Mouse (Mus musculus) layer of hippocampus, postnatal 14 days (tissue): ENCODE results near the gene Ypel4. TPM values are rescaled to one million over a fixed set of nuclear protein-coding genes. Genes with fewer than 3 reads are reported as not detected.
A peak's percentile ranks its signal among the peaks of the same experiment; 100 is the strongest.

ENCODE experiments used
- DNase-seq, 2 experiments: peaks; one replicate each; pipeline ENCODE4 v3.0.0; 2021 to 2022; ENCODE audit warnings: low spot score in 2 of 2, mixed read lengths in 1 of 2
- microRNA-seq, 2 experiments: library from miRNA; unstranded; fragments of <30 nt; microRNA quantifications; one replicate each; pipeline ENCODE4 v1.2.0; 2021
- total RNA-seq, 2 experiments: library from RNA; stranded (reverse); gene quantifications; 2 replicates each; pipeline ENCODE4 v1.2.3; 2021

The Ypel4 gene
- total RNA-seq, 2 experiments from 2014 or later, result 33.1 to 39.8 TPM

DNA sequence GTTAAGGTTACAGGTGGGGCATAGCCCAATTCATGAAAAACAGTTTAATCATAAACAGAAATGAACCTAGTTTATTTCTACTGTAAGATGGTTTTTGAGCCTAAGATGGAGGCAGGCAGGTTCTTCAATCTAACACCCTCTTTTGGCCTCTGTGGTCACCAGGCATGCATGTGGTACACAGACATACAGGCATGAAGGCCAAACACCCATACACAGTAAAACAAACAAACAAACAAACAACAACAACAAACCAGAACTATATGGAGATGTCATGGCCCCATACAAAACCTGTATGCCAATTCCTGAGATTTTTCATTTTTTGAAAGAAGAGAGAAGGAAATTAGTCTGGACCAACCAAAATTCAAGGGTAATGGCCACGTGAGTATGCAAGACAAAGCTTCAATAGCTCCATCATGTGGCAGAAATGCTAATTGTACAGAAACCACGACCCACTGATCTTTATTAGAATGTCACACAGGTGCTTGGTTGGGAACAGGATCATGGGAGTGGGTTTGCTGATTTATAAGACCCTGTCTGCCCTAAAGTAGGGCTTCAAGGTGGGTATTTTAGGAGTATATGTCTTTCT is 24.8 kb downstream of the Ypel4 start:
- peak in 1 of 2 experiments; percentile 18 for DNase-seq

DNA sequence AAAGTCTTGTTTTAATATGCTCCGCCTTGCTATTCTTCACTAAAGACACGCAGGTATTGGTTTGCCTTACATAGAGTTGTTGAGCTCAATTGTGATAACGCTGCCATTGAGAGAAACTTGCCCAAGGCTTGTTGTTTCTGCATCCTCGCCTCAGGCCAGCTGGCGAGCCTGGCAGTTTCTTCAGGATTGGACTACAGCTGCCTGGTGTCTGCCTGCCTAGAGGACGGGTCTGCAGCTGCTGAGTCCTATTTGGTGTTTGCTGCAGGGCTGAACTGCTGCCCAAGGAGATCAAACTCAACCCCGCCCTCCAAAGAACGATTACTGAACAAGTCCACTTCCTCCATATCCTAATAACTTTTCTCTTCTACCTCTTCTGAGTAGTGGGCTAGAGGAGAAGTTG is 26.9 kb downstream of the Ypel4 start:
- no peak for DNase-seq

DNA sequence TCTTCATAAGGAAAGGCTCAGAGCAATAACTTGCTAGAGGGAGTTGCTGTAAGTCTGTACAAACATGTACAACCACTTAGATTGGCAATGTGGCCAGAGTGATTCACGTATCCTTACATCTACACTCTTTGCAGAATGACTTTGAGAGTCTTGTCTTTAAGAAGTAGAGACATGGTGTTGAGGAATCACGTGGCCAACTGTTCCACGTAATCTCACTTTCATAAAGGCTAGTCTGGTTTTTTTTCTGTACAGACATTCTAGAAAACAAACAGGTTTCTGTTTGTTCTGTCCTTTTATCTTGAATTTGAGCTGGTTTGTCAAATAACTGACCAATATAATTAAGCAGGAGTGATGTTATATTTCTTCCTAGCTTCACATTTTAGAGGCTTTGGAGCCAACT is 27.5 kb downstream of the Ypel4 start:
- no peak for DNase-seq

DNA sequence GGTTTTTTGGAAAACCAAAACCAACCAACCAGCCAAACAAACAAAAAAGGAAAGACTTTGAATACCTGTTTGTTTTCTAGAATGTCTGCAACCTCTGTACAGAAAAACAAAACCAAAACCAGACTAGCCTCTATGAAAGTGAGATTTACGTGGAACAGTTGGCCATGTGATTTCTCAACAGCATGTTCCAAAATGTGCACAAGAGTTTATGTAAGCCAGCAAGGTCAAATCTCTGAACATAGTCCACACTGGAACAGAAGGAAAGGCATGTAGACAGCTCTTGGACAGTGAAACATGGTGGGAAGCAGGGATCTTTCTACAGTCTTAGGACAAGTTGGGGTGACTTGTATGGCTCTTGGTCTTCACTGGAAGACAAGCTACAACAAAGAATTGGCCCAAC is 28.0 kb downstream of the Ypel4 start:
- DNase-seq, result no peak

DNA sequence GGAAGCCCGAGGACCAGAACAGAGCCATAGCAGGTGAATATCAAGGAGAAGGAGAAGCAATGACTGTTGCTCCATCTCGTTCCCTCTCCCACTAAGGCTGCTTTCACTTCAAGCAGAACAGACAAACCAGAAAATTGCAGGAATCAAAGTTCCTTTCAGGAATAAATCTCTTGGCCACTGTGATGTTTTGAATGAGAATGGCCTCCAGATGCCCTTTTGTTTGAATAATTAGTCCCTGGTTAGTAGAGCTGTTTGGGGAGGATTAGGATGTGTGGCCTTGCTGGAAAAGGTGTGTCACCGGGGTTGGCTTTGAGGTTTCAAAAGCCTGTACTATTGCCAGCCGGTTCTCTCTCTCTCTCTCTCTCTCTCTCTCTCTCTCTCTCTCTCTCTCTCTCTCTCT is 28.4 kb downstream of the Ypel4 start:
- no peak for DNase-seq

DNA sequence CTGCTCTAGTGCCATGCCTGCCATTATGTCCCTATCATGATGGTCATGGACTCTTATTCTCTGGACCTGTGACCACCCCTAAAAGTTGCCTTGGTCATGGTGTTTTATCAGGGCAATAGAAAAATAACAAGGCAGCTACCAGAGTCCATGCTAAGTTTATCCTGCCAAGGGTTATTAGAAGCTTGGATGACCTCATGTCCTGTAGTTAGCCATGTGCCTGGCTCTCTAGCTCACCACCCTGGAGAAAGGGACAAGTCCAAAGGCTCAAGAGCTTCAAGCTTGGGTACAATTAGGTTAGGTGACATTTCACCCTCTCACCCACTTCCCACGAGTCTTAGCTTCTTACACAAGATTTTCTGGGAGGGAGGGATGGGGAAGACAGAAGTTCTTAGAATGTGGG is 29.0 kb downstream of the Ypel4 start:
- no peak for DNase-seq

- no peak for DNase-seq
These were observed 36.6 kb downstream of the Ypel4 start for GRCm38 (mm10) chr2:84770501-84770900.

DNA sequence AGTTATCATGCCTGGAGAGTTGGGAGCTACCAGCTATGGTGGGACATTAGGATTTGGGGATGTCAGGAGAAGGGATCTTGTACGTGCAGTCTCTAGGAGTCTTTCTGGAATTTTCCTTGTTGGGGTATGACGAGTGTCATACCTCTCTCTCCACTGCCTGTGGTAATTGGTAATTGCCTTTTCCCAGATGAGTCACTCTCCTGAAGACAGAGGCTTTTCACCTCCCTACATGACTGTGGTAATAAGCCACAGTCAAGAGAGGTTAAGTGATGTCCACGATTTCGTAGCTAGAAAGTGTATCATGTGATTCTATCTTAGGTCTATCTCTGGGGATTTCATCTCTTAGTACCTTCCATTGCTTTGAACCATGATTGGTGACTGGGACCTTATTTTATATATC is 38.6 kb downstream of the Ypel4 start:
- DNase-seq, result no peak

DNA sequence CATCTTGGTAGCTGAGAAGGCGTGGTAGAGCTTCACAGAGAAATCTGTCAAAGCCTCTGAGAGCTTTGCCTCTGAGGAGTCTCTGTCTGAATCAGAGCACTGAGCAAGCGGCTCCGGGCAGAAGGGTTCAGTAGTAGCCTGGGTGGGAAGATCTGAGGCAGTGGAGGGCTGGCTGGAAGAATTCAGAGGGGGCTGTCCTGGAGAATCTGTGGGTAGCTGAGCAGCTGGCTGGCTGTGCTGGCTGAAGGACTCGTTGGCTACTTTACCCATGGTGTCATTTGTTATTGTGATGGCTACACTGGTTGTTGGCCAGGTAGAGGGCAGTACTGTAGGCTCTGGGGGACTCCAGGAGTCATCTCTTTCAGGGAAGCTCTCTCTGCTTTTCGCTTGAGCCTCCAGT is 39.3 kb downstream of the Ypel4 start:
- no peak for DNase-seq

DNA sequence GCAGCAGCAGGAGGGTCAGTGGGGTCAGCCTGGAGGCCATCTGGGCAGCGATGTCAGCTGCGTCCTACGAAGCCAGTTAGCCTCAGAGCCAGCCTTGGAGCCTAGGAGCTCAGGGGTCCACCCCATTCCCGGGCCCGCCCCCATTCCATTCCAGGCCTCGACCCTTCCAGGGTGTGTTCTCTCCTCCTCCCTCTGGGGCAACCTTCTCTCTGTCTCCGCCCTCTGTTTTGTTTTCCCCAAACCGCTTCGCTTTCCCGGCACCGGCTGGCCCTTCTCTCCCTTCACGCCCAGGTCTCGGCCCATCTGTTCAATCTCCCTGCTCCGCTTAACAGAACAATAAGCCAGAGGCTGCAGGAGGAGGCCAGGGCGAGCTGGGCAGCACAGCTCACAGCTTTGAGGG is 40.9 kb downstream of the Ypel4 start:
- peak; percentile 11 to 14 for DNase-seq

- no peak for DNase-seq
These were observed 41.4 kb downstream of the Ypel4 start, which contains the start of gene Serping1 for GRCm38 (mm10) chr2:84775241-84775640. TSS of gene Serping1 (minus strand) at chr2:84775444.

GRCm38 (mm10) chr2:84775665-84776064 is 41.8 kb downstream of the Ypel4 start:
- no peak for DNase-seq

DNA sequence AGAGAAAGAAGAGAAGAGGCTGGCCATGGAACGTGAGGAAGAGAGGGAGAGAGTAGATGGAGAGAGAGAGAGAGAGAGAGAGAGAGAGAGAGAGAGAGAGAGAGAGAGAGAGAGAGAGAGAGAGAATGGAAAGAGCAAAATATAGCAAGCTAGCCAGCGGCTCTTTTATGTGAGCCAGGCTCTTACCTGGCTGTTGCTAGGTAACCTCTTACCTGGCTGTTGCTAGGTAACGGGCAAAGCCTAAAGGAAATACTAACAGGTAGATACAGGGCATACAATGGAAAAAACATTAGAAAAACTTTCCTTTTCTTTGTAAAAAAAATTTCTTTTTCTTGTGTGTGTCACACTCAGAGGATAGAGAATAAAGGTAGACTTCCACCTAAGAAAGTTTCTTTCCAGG is 43.8 kb downstream of the Ypel4 start:
- DNase-seq, result no peak

DNA sequence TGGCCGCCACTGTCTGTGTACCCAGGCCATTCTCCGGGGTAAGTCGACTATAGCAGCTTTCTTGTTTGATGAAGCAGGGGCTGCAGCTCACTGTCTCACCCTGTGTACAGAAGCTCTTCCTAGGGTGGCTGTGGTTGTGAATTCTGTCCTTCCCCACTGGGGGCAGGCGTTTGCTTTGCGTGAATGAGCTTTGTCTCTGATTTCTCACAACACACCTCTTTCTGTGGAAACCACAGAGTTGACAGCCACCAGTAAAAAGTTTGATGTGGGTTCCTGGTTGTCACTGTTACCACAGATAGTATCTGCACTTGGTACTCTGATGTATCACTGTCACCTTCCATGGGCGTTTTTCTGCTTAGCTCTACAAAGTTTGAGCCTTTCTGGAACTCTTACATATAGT is 45.4 kb downstream of the Ypel4 start:
- no peak for DNase-seq

- DNase-seq, result no peak
These were observed 49.5 kb downstream of the Ypel4 start for GRCm38 (mm10) chr2:84783315-84783714.

DNA sequence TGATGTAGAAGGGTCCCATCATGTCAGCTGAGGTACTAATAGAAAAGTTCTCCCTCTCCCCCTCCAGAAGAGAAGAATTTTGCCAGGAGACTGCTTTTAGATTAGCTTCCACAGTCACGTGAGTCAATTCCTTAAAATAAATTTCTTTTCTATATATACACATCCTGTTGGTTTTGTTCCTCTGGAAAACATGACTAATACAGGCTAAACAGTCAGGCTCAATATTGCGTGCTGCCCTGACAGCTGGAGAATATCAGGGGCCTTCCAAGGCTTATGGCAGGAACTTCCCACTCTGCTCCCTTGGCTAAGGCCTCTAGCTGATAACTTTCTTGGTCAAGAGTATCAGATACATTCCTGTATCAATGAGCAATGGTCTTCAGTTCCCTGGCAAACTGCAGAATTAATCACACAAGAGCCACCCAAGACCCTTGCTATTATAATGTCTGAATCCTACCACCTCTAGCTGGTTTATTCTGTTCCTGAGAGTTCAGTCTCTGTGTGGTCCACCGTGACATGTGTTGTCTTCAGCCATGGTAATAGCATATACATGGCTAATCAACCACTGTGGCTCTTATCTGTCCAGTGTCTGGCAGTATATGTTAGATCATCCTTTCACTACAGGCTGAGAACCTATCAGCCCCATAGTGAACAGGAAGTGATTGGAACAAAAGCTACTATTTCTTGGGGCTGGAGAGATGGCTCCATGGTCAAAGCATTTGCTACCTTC is 50.1 kb downstream of the Ypel4 start:
- no peak for DNase-seq

Small RNA genes lying within 50 kb of the gene (microRNA-seq; reads per million reads assigned to microRNA genes)
- gene Mir130a, result 3,673 to 6,331 reads per million in 2 experiments

Other genes starting within 250 kb of the Ypel4 start
- gene Ctnnd1, start 83.3 kb upstream of the Ypel4 start, total RNA-seq, result 10 to 100 TPM; 59.1 to 68.0 TPM
- gene Btbd18, start 75.0 kb upstream of the Ypel4 start, total RNA-seq, result not detected
- gene Selenoh, start 63.3 kb upstream of the Ypel4 start, total RNA-seq, result 10 to 100 TPM; 41.7 to 46.8 TPM
- 1 to 10 TPM; 2.9 to 9.8 TPM for gene Gm28635, start 56.0 kb upstream of the Ypel4 start, total RNA-seq
- 10 to 100 TPM; 31.4 to 32.0 TPM for gene Med19, start 55.7 kb upstream of the Ypel4 start, total RNA-seq
- gene Tmx2, start 54.9 kb upstream of the Ypel4 start, total RNA-seq, result 100 to 1,000 TPM; 195 to 204 TPM
- gene Zdhhc5, start 18.9 kb upstream of the Ypel4 start, total RNA-seq, result 10 to 100 TPM; 36.6 to 37.8 TPM
- 1 to 10 TPM; 6.7 TPM for gene Clp1, start 6.7 kb upstream of the Ypel4 start, total RNA-seq
- gene Gm19426, start 9.6 kb downstream of the Ypel4 start, total RNA-seq, result 1 to 10 TPM; 2.6 to 3.7 TPM
- gene Serping1, start 41.4 kb downstream of the Ypel4 start, total RNA-seq, result 10 to 100 TPM in 1 of 2 experiments, 1 to 10 TPM in 1; 6.8 to 10.6 TPM
- gene Ube2l6, start 64.8 kb downstream of the Ypel4 start, total RNA-seq, result 1 to 10 TPM; 4.1 to 4.5 TPM
- gene Smtnl1, start 88.6 kb downstream of the Ypel4 start, total RNA-seq, result not detected
- 10 to 100 TPM; 59.1 to 59.8 TPM for gene Timm10, start 92.9 kb downstream of the Ypel4 start, total RNA-seq
- under 1 TPM; 0.33 to 0.37 TPM for gene Slc43a1, start 104.8 kb downstream of the Ypel4 start, total RNA-seq
- gene Rtn4rl2, start 152.7 kb downstream of the Ypel4 start, total RNA-seq, result 10 to 100 TPM; 92.5 to 99.2 TPM
- 1 to 10 TPM; 2.4 to 3.3 TPM for gene Slc43a3, start 202.5 kb downstream of the Ypel4 start, total RNA-seq
- gene Prg2, start 246.4 kb downstream of the Ypel4 start, total RNA-seq, result not detected